Mouse (Mus musculus): Measurements from ENCODE around the gene Nup188. TPM values are rescaled to one million over a fixed set of nuclear protein-coding genes. Genes with fewer than 3 reads are reported as not detected.
A peak's percentile ranks its signal among the peaks of the same experiment; 100 is the strongest.

Gene Nup188
- polyA plus RNA-seq (2014; fragmentation: Nextera tagmentation; extraction: Ambion mirVana) = 35.4 and 39.4 TPM in 2 replicates

DNA sequence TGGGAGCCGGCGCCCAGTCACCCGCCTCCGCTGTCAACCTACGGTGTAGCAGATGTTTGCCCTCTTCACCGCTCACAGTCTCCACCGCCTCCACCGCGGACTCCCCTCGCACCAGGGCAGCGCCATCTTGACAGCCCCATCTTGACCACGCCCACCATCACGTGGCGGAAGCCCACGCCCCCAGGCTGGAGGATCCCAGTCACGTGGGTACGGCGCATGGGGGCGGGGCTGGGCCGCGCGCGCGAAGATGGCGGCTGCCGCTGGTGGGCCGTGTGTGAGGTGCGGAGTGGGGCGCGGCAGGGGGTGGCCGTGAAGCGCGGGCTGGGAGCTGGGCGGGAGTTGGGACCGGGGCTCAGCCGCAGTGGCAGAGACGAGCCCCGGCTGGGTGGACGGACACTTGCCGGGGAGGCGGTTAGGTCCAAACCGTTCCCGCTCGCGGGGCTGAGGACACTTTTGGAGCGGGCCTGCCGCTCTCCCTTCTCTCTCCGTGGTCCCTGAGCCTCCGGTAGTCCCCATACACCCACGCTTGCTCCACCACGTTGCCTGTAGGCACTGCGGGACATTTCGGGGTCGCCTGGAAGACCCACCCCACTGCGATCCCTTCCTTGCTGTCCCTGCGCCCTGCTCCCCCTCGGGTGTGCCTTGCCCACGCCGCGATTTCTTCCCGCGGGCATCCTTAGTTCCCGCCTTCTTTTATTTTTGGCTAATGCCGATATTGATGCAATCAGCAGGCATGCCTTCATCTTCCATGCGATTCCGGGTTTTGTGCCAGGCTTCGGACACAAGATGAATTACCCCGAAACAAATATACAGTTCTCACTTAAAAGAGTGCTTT, at the start of gene Nup188, which contains the start of gene Dolk:
Nup188 (plus strand) TSS at position 206 of the 835 bp plus-strand sequence.
Dolk (minus strand) TSS at position 143 of the 835 bp plus-strand sequence.
- Histone ChIP-seq H3K36me3 (ENCODE audit: control insufficient read depth, insufficient read depth, low read length) (0 out of 2 replicates have a peak, but pooled peaks cover 3% of the 10 kb centered on the region), H3K4me1 (ENCODE audit: control insufficient read depth, insufficient read depth, low read length) (peaks cover 15% of the 10 kb centered on the region), H3K4me3 (ENCODE audit: low read depth, low read length) (peak within 1 kb of the TSS; percentile 95), H3K27ac (replicated peaks; ENCODE audit: low read depth, low read length) (peak within 1 kb of the TSS; percentile 70), H3K9ac (ENCODE audit: low read depth, low read length) (peak within 1 kb of the TSS; percentile 95), H3K4me2 (ENCODE audit: low read depth, low read length) (peak within 1 kb of the TSS; percentile 93), H3K27me3 (replicated peaks; ENCODE audit: control insufficient read depth, insufficient read depth, low read length) (no peaks in the 10 kb centered on the region), H3K9me3 (ENCODE audit: control insufficient read depth, low read length) (no peaks in the 10 kb centered on the region)
- under 1% methylated on average over 32 of the region's 68 CpGs for WGBS
- peak; percentile 94 for ATAC-seq (ENCODE audit: low read depth)
- DNase-seq (ENCODE audit: low spot score) = peak; percentile 97

DNA sequence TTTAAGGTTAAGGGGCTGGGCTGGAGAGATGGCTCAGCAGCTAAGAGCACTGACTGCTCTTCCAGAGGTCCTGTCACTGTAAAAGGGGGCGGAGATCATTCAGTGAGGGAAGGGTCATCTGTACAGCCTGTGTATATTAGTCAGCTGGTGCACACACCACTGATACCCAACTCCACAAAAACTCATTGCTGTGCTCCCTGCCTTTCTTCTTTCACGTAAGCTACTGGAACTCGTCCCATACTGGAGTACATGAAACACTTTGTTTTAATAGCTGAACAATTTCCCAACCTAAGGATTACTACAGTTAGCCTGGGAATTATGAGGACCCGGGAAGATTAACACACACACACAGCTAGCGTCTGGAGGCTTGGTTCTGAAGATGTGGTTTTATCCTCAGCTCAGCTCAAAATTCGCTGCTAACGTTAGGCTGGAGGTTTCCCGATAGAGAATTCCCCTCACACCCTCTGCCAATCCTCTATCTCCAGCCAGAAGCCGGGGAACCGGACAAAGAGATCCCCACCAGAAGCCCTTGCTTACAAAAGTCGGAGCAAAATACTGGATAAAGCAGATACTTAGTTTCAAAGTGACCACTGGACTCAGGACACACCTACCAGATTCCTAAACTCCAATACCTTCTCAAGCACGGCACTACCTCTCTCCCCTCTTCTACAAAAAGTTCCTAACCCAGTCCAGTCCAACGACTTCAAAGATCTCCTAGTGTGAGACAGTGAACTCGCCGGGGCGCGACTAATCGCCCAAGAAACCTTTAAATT, 49.6 kb upstream of the Nup188 start:
- Histone ChIP-seq H3K4me1 (ENCODE audit: control insufficient read depth, insufficient read depth, low read length) (peaks cover 16% of the 10 kb centered on the region), H3K4me2 (ENCODE audit: low read depth, low read length) (peak overlapping the region; percentile 86), H3K27me3 (replicated peaks; ENCODE audit: control insufficient read depth, insufficient read depth, low read length) (no peaks in the 10 kb centered on the region), H3K4me3 (ENCODE audit: low read depth, low read length) (peak overlapping the region; percentile 86), H3K9me3 (ENCODE audit: control insufficient read depth, low read length) (no peaks in the 10 kb centered on the region), H3K36me3 (ENCODE audit: control insufficient read depth, insufficient read depth, low read length) (peaks cover 22% of the 10 kb centered on the region), H3K27ac (replicated peaks; ENCODE audit: low read depth, low read length) (peak overlapping the region; percentile 90), H3K9ac (ENCODE audit: low read depth, low read length) (peak overlapping the region; percentile 92)
- peak; percentile 14 for DNase-seq (ENCODE audit: low spot score)
- 4% methylated on average over 18 of the region's 18 CpGs for WGBS
- ATAC-seq (ENCODE audit: low read depth) = no peak

DNA sequence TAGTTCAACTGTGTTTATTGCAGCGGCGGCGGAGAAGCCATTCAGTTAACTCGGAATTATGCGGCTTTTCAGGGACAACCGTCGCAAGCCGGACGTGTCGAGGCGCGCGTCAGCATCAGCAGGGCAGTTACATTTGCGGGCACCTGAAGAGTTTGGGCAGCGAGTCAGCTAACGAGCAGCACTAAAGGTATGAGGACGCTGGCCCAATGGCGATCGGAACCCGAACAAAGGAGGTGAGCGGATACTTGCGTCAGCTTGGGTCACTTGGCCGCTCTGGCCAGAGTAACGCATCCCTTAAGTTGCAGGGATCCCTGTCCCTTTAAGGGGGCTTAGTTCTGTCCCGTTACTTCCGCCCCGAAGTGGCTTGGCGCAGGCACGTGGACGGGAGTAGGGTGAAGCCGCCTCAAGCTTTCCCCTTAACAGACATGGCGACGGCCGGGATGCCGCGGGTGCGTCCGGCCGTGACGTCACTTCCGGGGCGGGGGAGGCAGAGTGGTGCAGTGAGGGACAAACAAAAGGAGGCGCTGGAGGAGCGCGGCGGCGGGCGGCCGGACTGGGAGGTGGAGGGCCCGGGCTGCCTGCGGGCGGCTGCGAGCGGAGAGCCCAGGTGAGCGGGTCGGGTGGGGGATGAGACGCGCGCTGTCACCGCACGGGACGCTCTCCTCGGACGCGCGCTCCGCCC, 48.9 kb upstream of the Nup188 start, which contains the start of gene Lrrc8a:
Lrrc8a (plus strand) TSS at position 517 of the 682 bp plus-strand sequence.
- Histone ChIP-seq H3K4me1 (ENCODE audit: control insufficient read depth, insufficient read depth, low read length) (peaks cover 16% of the 10 kb centered on the region), H3K36me3 (ENCODE audit: control insufficient read depth, insufficient read depth, low read length) (peaks cover 29% of the 10 kb centered on the region), H3K27me3 (replicated peaks; ENCODE audit: control insufficient read depth, insufficient read depth, low read length) (no peaks in the 10 kb centered on the region), H3K27ac (replicated peaks; ENCODE audit: low read depth, low read length) (peak within 1 kb of the TSS; percentile 90), H3K4me3 (ENCODE audit: low read depth, low read length) (peak within 1 kb of the TSS; percentile 86), H3K9ac (ENCODE audit: low read depth, low read length) (peak within 1 kb of the TSS; percentile 92), H3K4me2 (ENCODE audit: low read depth, low read length) (peak within 1 kb of the TSS; percentile 86), H3K9me3 (ENCODE audit: control insufficient read depth, low read length) (no peaks in the 10 kb centered on the region)
- DNase-seq (ENCODE audit: low spot score) (peak; percentile 99), ATAC-seq (ENCODE audit: low read depth) (peak; percentile 97)
- under 1% methylated on average over 43 of the region's 67 CpGs for WGBS

GRCm38 (mm10) chr2:30237881-30238280, 48.3 kb upstream of the Nup188 start:
- peak overlapping the region; percentile 86 for H3K4me2 ChIP-seq (ENCODE audit: low read depth, low read length)
- H3K9ac ChIP-seq (ENCODE audit: low read depth, low read length) = peak overlapping the region; percentile 92
- WGBS = 0% methylated on average over 14 of the region's 42 CpGs
- ATAC-seq (ENCODE audit: low read depth) = peak; percentile 89
- H3K9me3 ChIP-seq (ENCODE audit: control insufficient read depth, low read length) = no peaks in the 10 kb centered on the region
- H3K27ac ChIP-seq (replicated peaks; ENCODE audit: low read depth, low read length) = peak overlapping the region; percentile 90
- H3K36me3 ChIP-seq (ENCODE audit: control insufficient read depth, insufficient read depth, low read length) = peaks cover 34% of the 10 kb centered on the region
- DNase-seq (ENCODE audit: low spot score) = peak; percentile 68
- H3K4me1 ChIP-seq (ENCODE audit: control insufficient read depth, insufficient read depth, low read length) = peaks cover 16% of the 10 kb centered on the region
- no peaks in the 10 kb centered on the region for H3K27me3 ChIP-seq (replicated peaks; ENCODE audit: control insufficient read depth, insufficient read depth, low read length)
- H3K4me3 ChIP-seq (ENCODE audit: low read depth, low read length) = peak overlapping the region; percentile 86

- no peaks in the 10 kb centered on the region for H3K9me3 ChIP-seq (ENCODE audit: control insufficient read depth, low read length)
- H3K9ac ChIP-seq (ENCODE audit: low read depth, low read length) = peak overlapping the region; percentile 92
- H3K4me3 ChIP-seq (ENCODE audit: low read depth, low read length) = peak overlapping the region; percentile 86
- H3K27ac ChIP-seq (replicated peaks; ENCODE audit: low read depth, low read length) = no peak overlapping the region
- H3K36me3 ChIP-seq (ENCODE audit: control insufficient read depth, insufficient read depth, low read length) = peaks cover 45% of the 10 kb centered on the region
- DNase-seq (ENCODE audit: low spot score) (no peak), ATAC-seq (ENCODE audit: low read depth) (no peak)
- 58% methylated on average over 3 of the region's 3 CpGs for WGBS
- H3K4me1 ChIP-seq (ENCODE audit: control insufficient read depth, insufficient read depth, low read length) = peaks cover 16% of the 10 kb centered on the region
- H3K4me2 ChIP-seq (ENCODE audit: low read depth, low read length) = peak overlapping the region; percentile 86
- H3K27me3 ChIP-seq (replicated peaks; ENCODE audit: control insufficient read depth, insufficient read depth, low read length) = no peaks in the 10 kb centered on the region
Observed at GRCm38 (mm10) chr2:30238906-30239465, 47.2 kb upstream of the Nup188 start.

GRCm38 (mm10) chr2:30239777-30240176, 46.4 kb upstream of the Nup188 start:
- H3K27ac ChIP-seq (replicated peaks; ENCODE audit: low read depth, low read length) = no peak overlapping the region
- WGBS = 91% methylated on average over 4 of the region's 4 CpGs
- 0 out of 2 replicates have a peak overlapping the region, but pooled peaks have one; percentile 15 for H3K9ac ChIP-seq (ENCODE audit: low read depth, low read length)
- no peaks in the 10 kb centered on the region for H3K27me3 ChIP-seq (replicated peaks; ENCODE audit: control insufficient read depth, insufficient read depth, low read length)
- H3K4me2 ChIP-seq (ENCODE audit: low read depth, low read length) = no peak overlapping the region
- ATAC-seq (ENCODE audit: low read depth) (no peak), DNase-seq (ENCODE audit: low spot score) (no peak)
- H3K9me3 ChIP-seq (ENCODE audit: control insufficient read depth, low read length) = no peaks in the 10 kb centered on the region
- no peak overlapping the region for H3K4me3 ChIP-seq (ENCODE audit: low read depth, low read length)
- peaks cover 16% of the 10 kb centered on the region for H3K4me1 ChIP-seq (ENCODE audit: control insufficient read depth, insufficient read depth, low read length)
- peaks cover 50% of the 10 kb centered on the region for H3K36me3 ChIP-seq (ENCODE audit: control insufficient read depth, insufficient read depth, low read length)

DNA sequence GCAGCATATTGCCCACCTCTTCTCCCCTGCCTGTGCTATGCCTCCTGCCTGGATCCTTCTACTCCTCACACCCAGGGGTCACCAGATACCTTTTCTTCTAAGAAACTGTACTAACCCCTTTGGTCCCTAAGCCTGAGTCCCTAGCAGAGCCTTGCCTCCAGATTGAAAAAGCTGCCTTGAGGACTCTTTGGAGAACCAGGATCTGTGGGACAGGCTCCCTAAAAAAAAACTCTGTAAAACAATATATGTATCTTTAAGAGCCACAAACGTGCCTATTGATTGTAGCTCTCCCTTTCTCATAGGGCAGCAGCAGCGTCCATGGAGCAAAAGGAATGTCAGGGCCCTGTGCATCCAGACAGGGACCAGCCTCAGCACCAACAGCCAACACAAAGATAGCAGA, 45.9 kb upstream of the Nup188 start, which contains the start of gene Gm28035:
Gm28035 (plus strand) TSS at position 301 of the 400 bp plus-strand sequence.
- Histone ChIP-seq H3K27me3 (replicated peaks; ENCODE audit: control insufficient read depth, insufficient read depth, low read length) (no peaks in the 10 kb centered on the region), H3K4me2 (ENCODE audit: low read depth, low read length) (no peak within 1 kb of the TSS), H3K27ac (replicated peaks; ENCODE audit: low read depth, low read length) (no peak within 1 kb of the TSS), H3K9me3 (ENCODE audit: control insufficient read depth, low read length) (no peaks in the 10 kb centered on the region), H3K4me1 (ENCODE audit: control insufficient read depth, insufficient read depth, low read length) (peaks cover 16% of the 10 kb centered on the region), H3K36me3 (ENCODE audit: control insufficient read depth, insufficient read depth, low read length) (peaks cover 50% of the 10 kb centered on the region), H3K4me3 (ENCODE audit: low read depth, low read length) (no peak within 1 kb of the TSS), H3K9ac (ENCODE audit: low read depth, low read length) (peak within 1 kb of the TSS; percentile 15; the same call in 1 of the 2 replicates)
- DNase-seq (ENCODE audit: low spot score) = no peak
- WGBS = 82% methylated on average over 2 of the region's 2 CpGs
- no peak for ATAC-seq (ENCODE audit: low read depth)
